Mouse (Mus musculus) forebrain, postnatal 0 days (tissue): ENCODE data around the gene Aplp2. TPM values are rescaled to one million over a fixed set of nuclear protein-coding genes. Genes with fewer than 3 reads are reported as not detected.

ENCODE experiments used
- ATAC-seq: fragments of 200-750 bp; cut with Nextera tagmentation; 2 replicates; pipeline ENCODE4 v1.8.0; 2017; ENCODE audit warnings: mild to moderate bottlenecking, moderate library complexity
- DNase-seq: peaks from one replicate; pipeline ENCODE4 v3.0.0-alpha.2; 2015
- H3K27ac ChIP-seq: fragments of 300-500 bp; sonication (generic); 2 replicates; pipeline ENCODE4 v1.5.1; 2014; ENCODE audit warnings: low read depth, mild to moderate bottlenecking, antibody characterized with exemption, low read length, moderate library complexity, mixed read lengths
- H3K27me3 ChIP-seq: fragments of 300-500 bp; sonication (generic); 2 replicates; pipeline ENCODE4 v1.6.1; 2014; ENCODE audit warnings: mild to moderate bottlenecking, low read length, mixed read lengths; ENCODE audit not compliant: insufficient read depth
- H3K36me3 ChIP-seq: fragments of 300-500 bp; sonication (generic); 2 replicates; pipeline ENCODE4 v1.6.1; 2014; ENCODE audit warnings: mild to moderate bottlenecking, moderate library complexity; ENCODE audit not compliant: insufficient read depth
- H3K4me1 ChIP-seq: fragments of 300-500 bp; sonication (generic); 2 replicates; pipeline ENCODE4 v1.6.1; 2014; ENCODE audit warnings: antibody characterized with exemption; ENCODE audit not compliant: insufficient read depth
- H3K4me2 ChIP-seq: fragments of 300-500 bp; sonication (generic); 2 replicates; pipeline ENCODE4 v1.6.1; 2014; ENCODE audit warnings: low read depth, mild to moderate bottlenecking, moderate library complexity
- H3K4me3 ChIP-seq: fragments of 300-500 bp; sonication (generic); 2 replicates; pipeline ENCODE4 v1.5.1; 2014; ENCODE audit warnings: low read depth, low read length, mixed read lengths
- H3K9ac ChIP-seq: fragments of 300-500 bp; sonication (generic); 2 replicates; pipeline ENCODE4 v1.6.1; 2014; ENCODE audit warnings: mild to moderate bottlenecking
- H3K9me3 ChIP-seq: fragments of 300-500 bp; sonication (generic); 2 replicates; pipeline ENCODE4 v1.6.1; 2016; ENCODE audit warnings: low read length
- CTCF ChIP-seq: sonication (generic); IDR thresholded peaks from 2 replicates; pipeline ENCODE4 v1.5.1; 2016; ENCODE audit warnings: antibody characterized with exemption, control low read depth, low read depth
- WGBS: fragments of 180-500 bp; shearing (Covaris S2); extraction: QIAGEN DNeasy Blood & Tissue Kit; methylation state at CpG from one replicate; pipeline ENCODE4 v1.1.7; 2014; 5-methylcytosine and 5-hydroxymethylcytosine counted together
- polyA plus RNA-seq: library from polyadenylated mRNA; unstranded; fragments of >200 nt; fragmentation: Nextera tagmentation; extraction: Ambion mirVana; gene quantifications from 2 replicates; pipeline ENCODE4 v1.2.1, GENCODE M21; 2015
- total RNA-seq: library from RNA; depleted of rRNA; stranded (reverse); fragments of >200 nt; gene quantifications from 2 replicates; pipeline ENCODE4 v1.2.3, GENCODE M21; 2014

The Aplp2 gene
- total and polyA plus RNA-seq, 2 experiments from 2014 or later, result 328 to 341 TPM

- Histone ChIP-seq H3K36me3 (no peaks in the 10 kb centered on the region), H3K9ac (no peak overlapping the region), H3K27me3 (no peaks in the 10 kb centered on the region), H3K4me2 (no peak overlapping the region), H3K27ac (no peak overlapping the region), H3K4me1 (no peaks in the 10 kb centered on the region), H3K9me3 (no peaks in the 10 kb centered on the region), H3K4me3 (no peak overlapping the region)
- DNase-seq, result no peak
- ATAC-seq, result no peak
- no peak for TF ChIP-seq CTCF
- 86% methylated on average over 10 of the region's 10 CpGs for WGBS
These were observed 40.7 kb upstream of the Aplp2 start for GRCm38 (mm10) chr9:31252182-31252799.

GRCm38 (mm10) chr9:31247447-31248220 is 36.0 kb upstream of the Aplp2 start:
- no peak for DNase-seq
- H3K9ac ChIP-seq, result no peak overlapping the region
- no peak for ATAC-seq
- no peaks in the 10 kb centered on the region for H3K27me3 ChIP-seq
- H3K9me3 ChIP-seq, result no peaks in the 10 kb centered on the region
- TF ChIP-seq CTCF, result no peak
- WGBS, result 77% methylated on average over 8 of the region's 8 CpGs
- no peaks in the 10 kb centered on the region for H3K36me3 ChIP-seq
- H3K4me1 ChIP-seq, result no peaks in the 10 kb centered on the region
- no peak overlapping the region for H3K4me2 ChIP-seq
- H3K27ac ChIP-seq, result no peak overlapping the region
- no peak overlapping the region for H3K4me3 ChIP-seq

GRCm38 (mm10) chr9:31246421-31246820 is 34.8 kb upstream of the Aplp2 start:
- Histone ChIP-seq H3K9ac (no peak overlapping the region), H3K9me3 (no peaks in the 10 kb centered on the region), H3K27ac (no peak overlapping the region), H3K36me3 (no peaks in the 10 kb centered on the region), H3K4me2 (no peak overlapping the region), H3K27me3 (no peaks in the 10 kb centered on the region), H3K4me1 (no peaks in the 10 kb centered on the region), H3K4me3 (no peak overlapping the region)
- 67% methylated on average over 6 of the region's 6 CpGs for WGBS
- no peak for TF ChIP-seq CTCF
- ATAC-seq (no peak), DNase-seq (no peak)

GRCm38 (mm10) chr9:31245006-31245405 is 33.4 kb upstream of the Aplp2 start:
- ATAC-seq (no peak), DNase-seq (no peak)
- H3K4me2 ChIP-seq, result no peak overlapping the region
- H3K9ac ChIP-seq, result no peak overlapping the region
- H3K4me1 ChIP-seq, result no peaks in the 10 kb centered on the region
- H3K9me3 ChIP-seq, result no peaks in the 10 kb centered on the region
- no peak overlapping the region for H3K27ac ChIP-seq
- no peaks in the 10 kb centered on the region for H3K27me3 ChIP-seq
- TF ChIP-seq CTCF, result no peak
- no peaks in the 10 kb centered on the region for H3K36me3 ChIP-seq
- 91% methylated on average over 6 of the region's 6 CpGs for WGBS
- no peak overlapping the region for H3K4me3 ChIP-seq

GRCm38 (mm10) chr9:31243939-31244333 is 32.3 kb upstream of the Aplp2 start:
- DNase-seq (no peak), ATAC-seq (no peak)
- no peak overlapping the region for H3K4me2 ChIP-seq
- no peak overlapping the region for H3K4me3 ChIP-seq
- TF ChIP-seq CTCF, result no peak
- no peaks in the 10 kb centered on the region for H3K36me3 ChIP-seq
- H3K9me3 ChIP-seq, result no peaks in the 10 kb centered on the region
- no peak overlapping the region for H3K27ac ChIP-seq
- H3K9ac ChIP-seq, result no peak overlapping the region
- no peaks in the 10 kb centered on the region for H3K27me3 ChIP-seq
- no peaks in the 10 kb centered on the region for H3K4me1 ChIP-seq
- WGBS, result 66% methylated on average over 5 of the region's 5 CpGs

GRCm38 (mm10) chr9:31243306-31243938 is 31.8 kb upstream of the Aplp2 start:
- no peak for TF ChIP-seq CTCF

GRCm38 (mm10) chr9:31241208-31241699 is 29.6 kb upstream of the Aplp2 start:
- Histone ChIP-seq H3K9ac (no peak overlapping the region), H3K4me2 (no peak overlapping the region), H3K27me3 (no peaks in the 10 kb centered on the region), H3K36me3 (no peaks in the 10 kb centered on the region), H3K4me1 (no peaks in the 10 kb centered on the region), H3K9me3 (no peaks in the 10 kb centered on the region), H3K4me3 (no peak overlapping the region), H3K27ac (no peak overlapping the region)
- 92% methylated on average over 7 of the region's 7 CpGs for WGBS
- TF ChIP-seq CTCF, result no peak
- ATAC-seq (no peak), DNase-seq (no peak)

More at GRCm38 (mm10) chr9:31243306-31243938, 31.8 kb upstream of the Aplp2 start:
- Histone ChIP-seq H3K4me2 (no peak overlapping the region), H3K27ac (no peak overlapping the region), H3K4me3 (no peak overlapping the region), H3K9me3 (no peaks in the 10 kb centered on the region), H3K27me3 (no peaks in the 10 kb centered on the region), H3K4me1 (no peaks in the 10 kb centered on the region), H3K36me3 (no peaks in the 10 kb centered on the region), H3K9ac (no peak overlapping the region)
- ATAC-seq (no peak), DNase-seq (no peak)
- WGBS, result 76% methylated on average over 18 of the region's 18 CpGs
